Mouse (Mus musculus): Measurements from ENCODE around the gene Bcl2l1. TPM values are rescaled to one million over a fixed set of nuclear protein-coding genes. Genes with fewer than 3 reads are reported as not detected.

Bcl2l1 gene
- polyA plus RNA-seq, 1 experiment from 2014 or later, result 148 TPM

- 84% methylated on average over 8 of the region's 8 CpGs for WGBS (ENCODE audit: insufficient replicate concordance)
- DNase-seq (no peak), ATAC-seq (ENCODE audit: low read depth) (no peak)
- Histone ChIP-seq H3K9ac (peak overlapping the region; percentile 74), H3K4me2 (0 out of 2 replicates have a peak overlapping the region, but pooled peaks have one; percentile 58), H3K27ac (peak overlapping the region; percentile 100), H3K27me3 (no peaks in the 10 kb centered on the region), H3K9me3 (replicated peaks) (no peaks in the 10 kb centered on the region), H3K4me3 (replicated peaks) (no peak overlapping the region), H3K4me1 (replicated peaks) (peaks cover 100% of the 10 kb centered on the region), H3K36me3 (peaks cover 45% of the 10 kb centered on the region)
Measured at GRCm38 (mm10) chr2:152784640-152785039, 46.9 kb downstream of the Bcl2l1 start.

GRCm38 (mm10) chr2:152783241-152783640 is 48.3 kb downstream of the Bcl2l1 start:
- Histone ChIP-seq H3K4me1 (replicated peaks) (peaks cover 98% of the 10 kb centered on the region), H3K9me3 (replicated peaks) (no peaks in the 10 kb centered on the region), H3K9ac (0 out of 2 replicates have a peak overlapping the region, but pooled peaks have one; percentile 1), H3K4me2 (no peak overlapping the region), H3K27me3 (no peaks in the 10 kb centered on the region), H3K27ac (peak overlapping the region; percentile 31), H3K4me3 (replicated peaks) (no peak overlapping the region), H3K36me3 (peaks cover 57% of the 10 kb centered on the region)
- 83% methylated on average over 5 of the region's 5 CpGs for WGBS (ENCODE audit: insufficient replicate concordance)
- ATAC-seq (ENCODE audit: low read depth) (no peak), DNase-seq (no peak)

GRCm38 (mm10) chr2:152782656-152783055 is 48.9 kb downstream of the Bcl2l1 start:
- no peak overlapping the region for H3K4me2 ChIP-seq
- 44% methylated on average over 5 of the region's 5 CpGs for WGBS (ENCODE audit: insufficient replicate concordance)
- H3K4me1 ChIP-seq (replicated peaks), result peaks cover 92% of the 10 kb centered on the region
- H3K9me3 ChIP-seq (replicated peaks), result no peaks in the 10 kb centered on the region
- H3K9ac ChIP-seq, result 0 out of 2 replicates have a peak overlapping the region, but pooled peaks have one; percentile 1
- no peak overlapping the region for H3K4me3 ChIP-seq (replicated peaks)
- 0 out of 2 replicates have a peak, but pooled peaks have one; percentile 32 for ATAC-seq (ENCODE audit: low read depth)
- no peak for DNase-seq
- H3K27ac ChIP-seq, result peak overlapping the region; percentile 31
- no peaks in the 10 kb centered on the region for H3K27me3 ChIP-seq
- peaks cover 60% of the 10 kb centered on the region for H3K36me3 ChIP-seq

- Histone ChIP-seq H3K27me3 (no peaks in the 10 kb centered on the region), H3K4me1 (replicated peaks) (peaks cover 77% of the 10 kb centered on the region), H3K9me3 (replicated peaks) (no peaks in the 10 kb centered on the region), H3K36me3 (peaks cover 60% of the 10 kb centered on the region), H3K9ac (peak overlapping the region; percentile 5; the same call in 1 of the 2 replicates), H3K4me2 (no peak overlapping the region), H3K27ac (peak overlapping the region; percentile 31; the same call in 1 of the 2 replicates), H3K4me3 (replicated peaks) (no peak overlapping the region)
- no peak for ATAC-seq (ENCODE audit: low read depth)
- 79% methylated on average over 3 of the region's 3 CpGs for WGBS (ENCODE audit: insufficient replicate concordance)
- DNase-seq, result no peak
Measured at GRCm38 (mm10) chr2:152781031-152781711, 50.4 kb downstream of the Bcl2l1 start.

- H3K9me3 ChIP-seq (replicated peaks), result no peaks in the 10 kb centered on the region
- DNase-seq, result no peak
- 0 out of 2 replicates have a peak overlapping the region, but pooled peaks have one; percentile 31 for H3K27ac ChIP-seq
- no peak overlapping the region for H3K9ac ChIP-seq
- WGBS (ENCODE audit: insufficient replicate concordance), result 81% methylated on average over 2 of the region's 2 CpGs
- peaks cover 60% of the 10 kb centered on the region for H3K36me3 ChIP-seq
- no peak overlapping the region for H3K4me2 ChIP-seq
- no peak for ATAC-seq (ENCODE audit: low read depth)
- H3K27me3 ChIP-seq, result no peaks in the 10 kb centered on the region
- H3K4me1 ChIP-seq (replicated peaks), result peaks cover 70% of the 10 kb centered on the region
- H3K4me3 ChIP-seq (replicated peaks), result no peak overlapping the region
Measured at GRCm38 (mm10) chr2:152780466-152780865, 51.1 kb downstream of the Bcl2l1 start.

- H3K36me3 ChIP-seq, result peaks cover 46% of the 10 kb centered on the region
- no peak overlapping the region for H3K4me3 ChIP-seq (replicated peaks)
- no peak overlapping the region for H3K27ac ChIP-seq
- 84% methylated on average over 3 of the region's 3 CpGs for WGBS (ENCODE audit: insufficient replicate concordance)
- H3K27me3 ChIP-seq, result 0 out of 2 replicates have a peak, but pooled peaks cover 4% of the 10 kb centered on the region
- H3K9me3 ChIP-seq (replicated peaks), result no peaks in the 10 kb centered on the region
- ATAC-seq (ENCODE audit: low read depth) (no peak), DNase-seq (no peak)
- H3K9ac ChIP-seq, result no peak overlapping the region
- peaks cover 55% of the 10 kb centered on the region for H3K4me1 ChIP-seq (replicated peaks)
- H3K4me2 ChIP-seq, result no peak overlapping the region
Measured at GRCm38 (mm10) chr2:152777081-152777480, 54.4 kb downstream of the Bcl2l1 start.

- Histone ChIP-seq H3K4me3 (replicated peaks) (no peak overlapping the region), H3K27me3 (peaks cover 10% of the 10 kb centered on the region; the same call in 1 of the 2 replicates), H3K4me1 (replicated peaks) (peaks cover 55% of the 10 kb centered on the region), H3K9ac (no peak overlapping the region), H3K36me3 (peaks cover 39% of the 10 kb centered on the region), H3K27ac (peak overlapping the region; percentile 5; the same call in 1 of the 2 replicates), H3K4me2 (no peak overlapping the region), H3K9me3 (replicated peaks) (no peaks in the 10 kb centered on the region)
- no peak for DNase-seq
- ATAC-seq (ENCODE audit: low read depth), result no peak
- 75% methylated on average over 2 of the region's 2 CpGs for WGBS (ENCODE audit: insufficient replicate concordance)
Measured at GRCm38 (mm10) chr2:152776435-152776834, 55.1 kb downstream of the Bcl2l1 start.

GRCm38 (mm10) chr2:152776019-152776418 is 55.5 kb downstream of the Bcl2l1 start:
- peaks cover 14% of the 10 kb centered on the region; the same call in 1 of the 2 replicates for H3K27me3 ChIP-seq
- no peak overlapping the region for H3K9ac ChIP-seq
- H3K36me3 ChIP-seq, result peaks cover 35% of the 10 kb centered on the region
- 85% methylated on average over 3 of the region's 3 CpGs for WGBS (ENCODE audit: insufficient replicate concordance)
- H3K4me2 ChIP-seq, result no peak overlapping the region
- DNase-seq (no peak), ATAC-seq (ENCODE audit: low read depth) (no peak)
- peaks cover 54% of the 10 kb centered on the region for H3K4me1 ChIP-seq (replicated peaks)
- peak overlapping the region; percentile 5; the same call in 1 of the 2 replicates for H3K27ac ChIP-seq
- H3K4me3 ChIP-seq (replicated peaks), result no peak overlapping the region
- H3K9me3 ChIP-seq (replicated peaks), result no peaks in the 10 kb centered on the region

- H3K27me3 ChIP-seq, result peaks cover 20% of the 10 kb centered on the region; the same call in 1 of the 2 replicates
- H3K27ac ChIP-seq, result no peak overlapping the region
- no peaks in the 10 kb centered on the region for H3K9me3 ChIP-seq (replicated peaks)
- no peak overlapping the region for H3K4me2 ChIP-seq
- H3K4me1 ChIP-seq (replicated peaks), result peaks cover 48% of the 10 kb centered on the region
- WGBS (ENCODE audit: insufficient replicate concordance), result 61% methylated on average over 4 of the region's 4 CpGs
- no peak overlapping the region for H3K9ac ChIP-seq
- no peak overlapping the region for H3K4me3 ChIP-seq (replicated peaks)
- H3K36me3 ChIP-seq, result peaks cover 29% of the 10 kb centered on the region
- DNase-seq, result no peak
- no peak for ATAC-seq (ENCODE audit: low read depth)
Measured at GRCm38 (mm10) chr2:152775357-152775756, 56.2 kb downstream of the Bcl2l1 start.

GRCm38 (mm10) chr2:152772231-152772630 is 59.3 kb downstream of the Bcl2l1 start:
- no peak overlapping the region for H3K27ac ChIP-seq
- WGBS (ENCODE audit: insufficient replicate concordance), result 27% methylated on average over 1 of the region's 1 CpGs
- H3K4me2 ChIP-seq, result no peak overlapping the region
- no peak overlapping the region for H3K4me3 ChIP-seq (replicated peaks)
- no peaks in the 10 kb centered on the region for H3K9me3 ChIP-seq (replicated peaks)
- H3K4me1 ChIP-seq (replicated peaks), result peaks cover 61% of the 10 kb centered on the region
- DNase-seq (no peak), ATAC-seq (ENCODE audit: low read depth) (no peak)
- no peak overlapping the region for H3K9ac ChIP-seq
- H3K27me3 ChIP-seq, result peaks cover 26% of the 10 kb centered on the region
- H3K36me3 ChIP-seq, result 0 out of 2 replicates have a peak, but pooled peaks cover 4% of the 10 kb centered on the region

GRCm38 (mm10) chr2:152771571-152771970 is 60.0 kb downstream of the Bcl2l1 start:
- H3K4me3 ChIP-seq (replicated peaks), result no peak overlapping the region
- H3K9ac ChIP-seq, result no peak overlapping the region
- peaks cover 26% of the 10 kb centered on the region for H3K27me3 ChIP-seq
- no peaks in the 10 kb centered on the region for H3K9me3 ChIP-seq (replicated peaks)
- ATAC-seq (ENCODE audit: low read depth), result no peak
- H3K36me3 ChIP-seq, result 0 out of 2 replicates have a peak, but pooled peaks cover 1% of the 10 kb centered on the region
- no peak overlapping the region for H3K4me2 ChIP-seq
- 59% methylated on average over 9 of the region's 9 CpGs for WGBS (ENCODE audit: insufficient replicate concordance)
- DNase-seq, result no peak
- peaks cover 67% of the 10 kb centered on the region for H3K4me1 ChIP-seq (replicated peaks)
- no peak overlapping the region for H3K27ac ChIP-seq
